Mouse (Mus musculus) heart, embryonic 13.5 days (tissue): ENCODE measurements at regions not wholly inside any gene's neighbourhood (a gene's known extent, or its start where the extent isn't known, plus 50 kb on each side); places are given as distances from the start of the nearest gene placed in this dataset.

Experiments
- ATAC-seq: fragments of 200-750 bp; cut with Nextera tagmentation; 2 replicates; pipeline ENCODE4 v1.8.0; 2017; ENCODE audit warnings: moderate TSS enrichment; ENCODE audit not compliant: insufficient number of reproducible peaks, low FRiP score, low TSS enrichment; ENCODE audit errors: extremely low read depth
- H3K27ac ChIP-seq: fragments of 300-500 bp; sonication (generic); replicated peaks from 2 replicates; pipeline ENCODE4 v1.5.1; 2015; ENCODE audit warnings: moderate library complexity, mild to moderate bottlenecking, inconsistent platforms
- H3K27me3 ChIP-seq: fragments of 300-500 bp; sonication (generic); replicated peaks from 2 replicates; pipeline ENCODE4 v1.6.1; 2015; ENCODE audit warnings: mild to moderate bottlenecking, inconsistent platforms
- H3K36me3 ChIP-seq: fragments of 300-500 bp; sonication (generic); 2 replicates; pipeline ENCODE4 v1.6.1; 2015; ENCODE audit warnings: mild to moderate bottlenecking, inconsistent platforms
- H3K4me1 ChIP-seq: fragments of 300-500 bp; sonication (generic); 2 replicates; pipeline ENCODE4 v1.6.1; 2015; ENCODE audit warnings: inconsistent platforms
- H3K4me2 ChIP-seq: fragments of 300-500 bp; sonication (generic); 2 replicates; pipeline ENCODE4 v1.6.1; 2015; ENCODE audit warnings: inconsistent platforms, mild to moderate bottlenecking, moderate library complexity
- H3K4me3 ChIP-seq: fragments of 300-500 bp; sonication (generic); 2 replicates; pipeline ENCODE4 v1.5.1; 2015; ENCODE audit warnings: moderate library complexity, mild to moderate bottlenecking, inconsistent platforms
- H3K9ac ChIP-seq: fragments of 300-500 bp; sonication (generic); 2 replicates; pipeline ENCODE4 v1.6.1; 2015; ENCODE audit warnings: inconsistent platforms, mild to moderate bottlenecking, moderate library complexity
- H3K9me3 ChIP-seq: fragments of 300-500 bp; sonication (generic); 2 replicates; pipeline ENCODE4 v1.6.1; 2016; ENCODE audit warnings: inconsistent platforms
- WGBS: fragments of 180-500 bp; shearing (Covaris S2); methylation state at CpG from one replicate; pipeline ENCODE4 v1.1.7; 2015; ENCODE audit warnings: mixed read lengths; 5-methylcytosine and 5-hydroxymethylcytosine counted together

GRCm38 (mm10) chr14:100488837-100489236 lies 204.4 kb upstream of the Klf12 start:
- H3K4me1 ChIP-seq, result no peaks in the 10 kb centered on the region
- 77% methylated on average over 7 of the region's 7 CpGs for WGBS
- no peak overlapping the region for H3K4me3 ChIP-seq
- no peak overlapping the region for H3K9ac ChIP-seq
- ATAC-seq, result no peak
- no peak overlapping the region for H3K4me2 ChIP-seq
- H3K27ac ChIP-seq, result no peak overlapping the region
- H3K27me3 ChIP-seq, result no peaks in the 10 kb centered on the region
- H3K9me3 ChIP-seq, result no peaks in the 10 kb centered on the region
- H3K36me3 ChIP-seq, result no peaks in the 10 kb centered on the region

GRCm38 (mm10) chr14:100485489-100485888 lies 201.0 kb upstream of the Klf12 start:
- ATAC-seq, result no peak
- H3K4me2 ChIP-seq, result no peak overlapping the region

GRCm38 (mm10) chr14:100484101-100484500 lies 199.6 kb upstream of the Klf12 start:
- Histone ChIP-seq H3K4me3 (no peak overlapping the region), H3K4me2 (no peak overlapping the region), H3K9ac (no peak overlapping the region), H3K27me3 (no peaks in the 10 kb centered on the region), H3K4me1 (no peaks in the 10 kb centered on the region), H3K36me3 (no peaks in the 10 kb centered on the region), H3K9me3 (no peaks in the 10 kb centered on the region), H3K27ac (no peak overlapping the region)
- WGBS, result 63% methylated on average over 5 of the region's 5 CpGs
- ATAC-seq, result no peak

More at GRCm38 (mm10) chr14:100485489-100485888, 201.0 kb upstream of the Klf12 start:
- 65% methylated on average over 3 of the region's 3 CpGs for WGBS
- Histone ChIP-seq H3K36me3 (no peaks in the 10 kb centered on the region), H3K9me3 (no peaks in the 10 kb centered on the region), H3K27me3 (no peaks in the 10 kb centered on the region), H3K27ac (no peak overlapping the region), H3K4me1 (no peaks in the 10 kb centered on the region), H3K4me3 (no peak overlapping the region), H3K9ac (no peak overlapping the region)

GRCm38 (mm10) chr14:100477595-100478380 lies 193.3 kb upstream of the Klf12 start:
- Histone ChIP-seq H3K4me2 (peak overlapping the region; percentile 87), H3K4me1 (peaks cover 8% of the 10 kb centered on the region), H3K4me3 (peak overlapping the region; percentile 53), H3K27me3 (peaks cover 8% of the 10 kb centered on the region; the same call in 1 of the 2 replicates), H3K9ac (peak overlapping the region; percentile 78), H3K36me3 (no peaks in the 10 kb centered on the region), H3K9me3 (no peaks in the 10 kb centered on the region), H3K27ac (no peak overlapping the region)
- WGBS, result 8% methylated on average over 22 of the region's 22 CpGs
- ATAC-seq, result no peak

GRCm38 (mm10) chr14:100468311-100468710 lies 183.8 kb upstream of the Klf12 start:
- ATAC-seq, result no peak
- H3K27ac ChIP-seq, result no peak overlapping the region

GRCm38 (mm10) chr14:100462321-100462720 lies 177.8 kb upstream of the Klf12 start:
- H3K9me3 ChIP-seq, result no peaks in the 10 kb centered on the region
- H3K36me3 ChIP-seq, result no peaks in the 10 kb centered on the region
- peak overlapping the region; percentile 46; the same call in 1 of the 2 replicates for H3K27ac ChIP-seq
- H3K9ac ChIP-seq, result no peak overlapping the region
- no peak overlapping the region for H3K4me3 ChIP-seq
- ATAC-seq, result no peak
- 72% methylated on average over 6 of the region's 6 CpGs for WGBS
- no peak overlapping the region for H3K4me2 ChIP-seq
- no peaks in the 10 kb centered on the region for H3K27me3 ChIP-seq
- peaks cover 43% of the 10 kb centered on the region for H3K4me1 ChIP-seq

More at GRCm38 (mm10) chr14:100468311-100468710, 183.8 kb upstream of the Klf12 start:
- no peaks in the 10 kb centered on the region for H3K9me3 ChIP-seq
- 54% methylated on average over 3 of the region's 3 CpGs for WGBS
- H3K4me3 ChIP-seq, result no peak overlapping the region
- no peaks in the 10 kb centered on the region for H3K27me3 ChIP-seq
- peaks cover 10% of the 10 kb centered on the region for H3K4me1 ChIP-seq
- no peak overlapping the region for H3K9ac ChIP-seq
- H3K4me2 ChIP-seq, result no peak overlapping the region
- no peaks in the 10 kb centered on the region for H3K36me3 ChIP-seq

- peak; percentile 79; the same call in 1 of the 2 replicates for ATAC-seq
- WGBS, result 30% methylated on average over 12 of the region's 12 CpGs
- Histone ChIP-seq H3K9ac (peak overlapping the region; percentile 61), H3K9me3 (no peaks in the 10 kb centered on the region), H3K4me1 (peaks cover 43% of the 10 kb centered on the region), H3K4me3 (peak overlapping the region; percentile 23), H3K27ac (peak overlapping the region; percentile 92), H3K36me3 (no peaks in the 10 kb centered on the region), H3K27me3 (no peaks in the 10 kb centered on the region), H3K4me2 (peak overlapping the region; percentile 59)
These were observed 176.9 kb upstream of the Klf12 start for GRCm38 (mm10) chr14:100461141-100462043.

GRCm38 (mm10) chr14:100459601-100460290 lies 175.3 kb upstream of the Klf12 start:
- WGBS, result 43% methylated on average over 8 of the region's 8 CpGs
- no peaks in the 10 kb centered on the region for H3K36me3 ChIP-seq
- no peak overlapping the region for H3K9ac ChIP-seq
- no peak overlapping the region for H3K4me3 ChIP-seq
- ATAC-seq, result no peak
- H3K4me2 ChIP-seq, result peak overlapping the region; percentile 31
- peaks cover 41% of the 10 kb centered on the region for H3K4me1 ChIP-seq
- no peak overlapping the region for H3K27ac ChIP-seq
- no peaks in the 10 kb centered on the region for H3K9me3 ChIP-seq
- no peaks in the 10 kb centered on the region for H3K27me3 ChIP-seq

GRCm38 (mm10) chr14:100458727-100459447 lies 174.4 kb upstream of the Klf12 start:
- WGBS, result 31% methylated on average over 9 of the region's 9 CpGs
- ATAC-seq, result no peak

GRCm38 (mm10) chr14:100457870-100458726 lies 173.6 kb upstream of the Klf12 start:
- no peak overlapping the region for H3K4me2 ChIP-seq
- 44% methylated on average over 7 of the region's 7 CpGs for WGBS
- no peaks in the 10 kb centered on the region for H3K27me3 ChIP-seq
- no peaks in the 10 kb centered on the region for H3K36me3 ChIP-seq
- H3K9me3 ChIP-seq, result no peaks in the 10 kb centered on the region
- H3K4me3 ChIP-seq, result no peak overlapping the region
- H3K4me1 ChIP-seq, result peaks cover 41% of the 10 kb centered on the region
- no peak for ATAC-seq
- 0 out of 2 replicates have a peak overlapping the region, but pooled peaks have one; percentile 13 for H3K27ac ChIP-seq
- no peak overlapping the region for H3K9ac ChIP-seq

More at GRCm38 (mm10) chr14:100458727-100459447, 174.4 kb upstream of the Klf12 start:
- peak overlapping the region; percentile 31 for H3K4me2 ChIP-seq
- H3K9me3 ChIP-seq, result no peaks in the 10 kb centered on the region
- no peak overlapping the region for H3K27ac ChIP-seq
- peaks cover 41% of the 10 kb centered on the region for H3K4me1 ChIP-seq
- no peak overlapping the region for H3K9ac ChIP-seq
- no peak overlapping the region for H3K4me3 ChIP-seq
- H3K27me3 ChIP-seq, result no peaks in the 10 kb centered on the region
- H3K36me3 ChIP-seq, result no peaks in the 10 kb centered on the region
